Mouse (Mus musculus) ZHBTc4 (cell line): ENCODE results near the gene Olfr1280.
A peak's percentile ranks its signal among the peaks of the same experiment; 100 is the strongest.
"Not testable (repeated sequence)": the region's sequence is repeated elsewhere in the genome, so short reads cannot be mapped to it uniquely, and the experiment has no call there.

Experiments
- DNase-seq: peaks from one replicate; pipeline ENCODE4 v3.0.0-alpha.2; 2011; ENCODE audit warnings: low read depth, low spot score

Gene Olfr1280

GRCm38 (mm10) chr2:111313717-111314116 lies at the start of gene Olfr1280:
Gene Olfr1280 (plus strand): TSS chr2:111314017.
- DNase-seq = peak; percentile 0

- DNase-seq = no peak
Measured at GRCm38 (mm10) chr2:111274006-111274405, 39.8 kb upstream of the Olfr1280 start, which contains the start of gene Olfr1277. Gene Olfr1277 (minus strand): TSS chr2:111274106.

GRCm38 (mm10) chr2:111289836-111290235 lies 24.0 kb upstream of the Olfr1280 start, which contains the start of gene Olfr1278:
Gene Olfr1278 (plus strand): TSS chr2:111290136.
- DNase-seq = no peak

GRCm38 (mm10) chr2:111298541-111298940 lies 15.3 kb upstream of the Olfr1280 start:
- DNase-seq = no peak

GRCm38 (mm10) chr2:111300374-111300773 lies 13.4 kb upstream of the Olfr1280 start, which contains the start of gene Olfr1279:
Gene Olfr1279 (plus strand): TSS chr2:111300635.
- DNase-seq = no peak

DNA sequence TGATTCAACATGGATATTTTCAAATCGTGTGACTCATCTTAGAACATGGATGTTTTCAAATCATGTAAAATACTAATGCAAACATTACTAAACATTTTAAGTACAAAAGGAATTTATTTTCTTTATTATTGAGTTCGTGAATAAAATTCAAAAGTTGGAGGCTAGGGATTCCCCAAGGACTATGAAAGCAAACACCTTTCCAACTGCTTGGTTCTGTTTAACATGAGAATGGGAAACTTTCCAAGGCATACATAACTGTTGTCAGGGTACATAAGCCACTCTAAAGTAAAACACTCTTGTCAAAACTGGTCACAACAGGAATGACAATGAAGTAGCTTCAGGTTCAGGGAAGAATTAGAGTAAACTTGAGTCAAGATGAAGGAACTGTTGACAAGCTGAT lies 12.4 kb downstream of the Olfr1280 start, which contains the start of gene Olfr1281:
Gene Olfr1281 (plus strand): TSS at position 301 of the 400 bp plus-strand sequence.
- DNase-seq = peak; percentile 4

DNA sequence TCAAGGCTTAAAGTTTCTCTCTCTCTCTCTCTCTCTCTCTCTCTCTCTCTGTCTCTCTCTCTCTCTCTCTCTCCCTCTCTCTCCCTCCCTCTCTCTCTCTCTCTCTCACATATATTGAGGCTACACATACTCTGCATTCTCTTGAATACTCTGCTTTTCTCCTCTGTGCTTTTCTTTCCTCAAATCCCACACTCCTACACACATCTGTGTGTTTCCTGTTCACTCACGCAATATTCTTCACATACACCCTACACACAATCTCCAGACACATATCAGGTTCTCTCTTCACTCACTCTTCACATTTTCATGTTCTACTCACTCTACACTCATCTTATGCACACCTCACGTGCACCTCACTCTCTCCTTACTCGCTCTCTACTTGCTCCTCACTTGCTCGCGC lies 19.9 kb downstream of the Olfr1280 start:
- not testable (repeated sequence) for DNase-seq

DNA sequence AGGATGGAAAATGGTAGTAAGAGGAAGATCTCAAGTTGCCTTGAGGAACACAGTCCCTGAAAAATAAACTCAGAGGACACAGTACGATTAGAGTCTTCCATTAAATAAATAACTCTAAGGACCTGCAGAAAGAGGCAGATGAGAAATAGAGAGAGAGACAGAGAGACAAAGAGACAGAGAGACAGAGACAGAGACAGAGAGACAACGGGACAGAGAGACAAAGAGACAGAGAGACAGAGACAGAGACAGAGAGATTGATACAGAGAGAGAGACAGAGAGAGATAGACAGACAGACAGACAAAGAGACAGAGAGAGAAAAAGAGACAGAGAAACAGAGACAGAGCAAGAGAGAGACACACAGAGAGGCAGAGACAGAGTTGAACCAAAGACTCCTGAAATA lies 22.2 kb downstream of the Olfr1280 start, which contains the start of gene Olfr1282:
Gene Olfr1282 (minus strand): TSS at position 101 of the 400 bp plus-strand sequence.
- no peak for DNase-seq

DNA sequence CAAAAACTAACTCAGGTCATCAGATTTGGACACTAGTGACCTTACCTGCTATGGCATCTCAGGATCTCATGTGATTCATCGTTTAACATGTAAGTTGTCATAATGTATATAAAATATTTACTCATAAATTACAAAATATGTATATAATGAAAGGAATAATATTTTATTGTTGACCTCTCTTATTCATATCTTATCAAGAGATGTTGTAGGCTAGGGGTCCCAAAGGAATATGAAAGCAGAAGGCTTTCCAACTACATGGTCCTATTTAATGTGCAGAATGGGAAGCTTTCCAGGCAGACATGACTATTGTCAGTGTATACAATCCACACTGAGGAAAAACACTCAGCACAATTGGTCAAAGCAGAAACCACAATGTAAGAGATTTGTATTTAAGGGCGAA lies 52.7 kb downstream of the Olfr1280 start, which contains the start of gene Olfr1283:
Gene Olfr1283 (plus strand): TSS at position 301 of the 400 bp plus-strand sequence.
- no peak for DNase-seq

DNA sequence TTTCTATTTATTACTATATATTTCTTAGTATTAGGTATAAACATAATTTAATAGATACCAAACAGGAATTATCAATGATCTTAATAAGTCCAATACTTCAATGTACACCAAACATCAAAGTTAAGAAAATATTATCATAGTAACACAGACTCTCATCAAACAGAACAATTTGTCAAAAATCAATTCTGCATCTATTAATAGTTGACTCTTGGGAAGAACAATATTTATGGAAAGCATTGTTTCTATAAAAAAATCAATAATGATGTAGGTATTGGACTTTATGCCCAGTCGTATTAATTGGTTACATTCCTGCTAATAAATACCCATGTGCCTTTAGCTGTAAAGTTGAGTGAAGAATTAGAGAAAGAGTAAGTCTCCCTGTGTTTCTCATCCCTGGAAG lies 61.4 kb downstream of the Olfr1280 start, which contains the start of gene Olfr1284:
Gene Olfr1284 (plus strand): TSS at position 301 of the 400 bp plus-strand sequence.
- DNase-seq = no peak
